Mouse (Mus musculus): ENCODE results near the gene Stradb. TPM values are rescaled to one million over a fixed set of nuclear protein-coding genes. Genes with fewer than 3 reads are reported as not detected.

Gene Stradb
- polyA plus RNA-seq (2012; rRNA removed), result 40.2 and 40.5 TPM in 2 replicates

DNA sequence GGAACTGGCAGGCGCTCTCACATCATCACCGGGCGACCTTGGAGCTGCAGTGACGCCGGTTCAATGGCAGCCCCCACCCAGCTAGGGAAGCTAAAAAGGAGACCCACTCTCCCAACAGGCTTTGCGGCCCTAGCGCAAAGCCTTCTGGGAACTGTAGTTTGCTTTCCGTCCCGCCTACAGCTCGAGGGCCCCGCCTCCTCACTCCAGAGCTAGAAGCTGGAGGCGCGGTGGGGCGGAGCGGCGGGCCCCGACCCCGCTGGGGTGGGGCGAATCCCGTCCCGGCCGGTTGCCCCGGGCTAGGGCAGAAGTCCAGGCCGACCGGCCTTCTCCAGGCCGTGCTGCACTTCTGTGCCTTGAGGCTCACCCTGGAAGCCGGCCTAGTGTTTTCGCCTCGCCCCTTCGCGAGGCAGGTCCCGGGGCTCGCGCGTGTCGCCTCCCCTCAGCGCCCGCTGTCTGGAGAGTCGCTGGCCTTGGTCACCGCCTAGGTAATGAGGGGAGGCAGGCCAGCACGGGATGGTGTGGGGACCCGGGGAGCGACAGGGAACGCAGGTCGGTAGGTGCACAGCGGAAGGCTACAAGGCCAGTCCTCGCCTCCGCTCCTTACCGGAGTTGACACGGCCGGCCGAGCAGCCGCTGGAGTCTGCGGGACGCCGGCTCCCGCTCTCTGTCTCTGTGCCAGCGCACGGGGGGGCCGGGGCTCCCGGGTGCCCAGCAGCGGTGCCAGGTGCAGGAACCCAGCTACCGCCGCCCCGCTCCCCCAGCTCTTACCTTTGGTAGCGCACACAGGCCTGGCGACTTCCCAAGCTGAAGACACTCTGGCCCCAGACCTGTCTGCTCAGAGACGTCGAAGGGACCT lies at the start of gene Stradb, which contains the start of gene Trak2:
Stradb (plus strand) TSS at position 157 of the 856 bp plus-strand sequence.
Trak2 (minus strand) TSS at position 65 of the 856 bp plus-strand sequence.
- peaks cover 7% of the 10 kb centered on the region for H3K4me1 ChIP-seq (ENCODE audit: control insufficient read depth, insufficient read depth, low read length)
- H3K4me3 ChIP-seq (ENCODE audit: insufficient read depth, low read length), result peak within 1 kb of the TSS; percentile 99
- TF ChIP-seq POLR2A (IDR thresholded peaks at IDR 0.05; ENCODE audit: extremely low read depth, insufficient read depth, low read length), result peak; percentile 85
- no peak for TF ChIP-seq CTCF (IDR thresholded peaks at IDR 0.05; ENCODE audit: extremely low read depth, insufficient read depth, low read length)

DNA sequence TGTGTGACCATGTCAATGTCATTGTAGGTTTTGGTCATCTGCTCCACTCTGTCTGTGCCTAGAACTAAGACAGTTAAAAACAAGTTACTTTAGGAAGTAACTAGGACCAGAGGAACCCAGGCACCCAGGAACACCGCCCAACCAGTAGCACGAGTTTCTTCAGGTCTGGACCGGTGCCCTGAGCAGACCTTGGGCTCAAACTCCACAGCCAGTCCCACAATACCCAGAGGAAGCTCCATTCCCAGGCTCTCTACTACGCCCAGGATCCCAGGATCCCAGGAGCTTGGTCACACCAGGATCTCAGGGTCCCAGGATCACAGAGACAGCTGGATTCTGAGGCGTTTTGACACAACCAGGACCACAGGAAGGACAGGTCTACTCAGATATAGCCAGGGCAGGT lies 46.7 kb upstream of the Stradb start:
- Histone ChIP-seq H3K4me1 (ENCODE audit: control insufficient read depth, insufficient read depth, low read length) (no peaks in the 10 kb centered on the region), H3K27ac (ENCODE audit: insufficient read depth, low read length) (no peak overlapping the region), H3K4me3 (ENCODE audit: insufficient read depth, low read length) (no peak overlapping the region)
- TF ChIP-seq CTCF (IDR thresholded peaks at IDR 0.05; ENCODE audit: extremely low read depth, insufficient read depth, low read length) (no peak), POLR2A (IDR thresholded peaks at IDR 0.05; ENCODE audit: extremely low read depth, insufficient read depth, low read length) (no peak)

More for the DNA sequence above, at the start of gene Stradb, which contains the start of gene Trak2:
- H3K27ac ChIP-seq (ENCODE audit: insufficient read depth, low read length), result peak within 1 kb of the TSS; percentile 85

DNA sequence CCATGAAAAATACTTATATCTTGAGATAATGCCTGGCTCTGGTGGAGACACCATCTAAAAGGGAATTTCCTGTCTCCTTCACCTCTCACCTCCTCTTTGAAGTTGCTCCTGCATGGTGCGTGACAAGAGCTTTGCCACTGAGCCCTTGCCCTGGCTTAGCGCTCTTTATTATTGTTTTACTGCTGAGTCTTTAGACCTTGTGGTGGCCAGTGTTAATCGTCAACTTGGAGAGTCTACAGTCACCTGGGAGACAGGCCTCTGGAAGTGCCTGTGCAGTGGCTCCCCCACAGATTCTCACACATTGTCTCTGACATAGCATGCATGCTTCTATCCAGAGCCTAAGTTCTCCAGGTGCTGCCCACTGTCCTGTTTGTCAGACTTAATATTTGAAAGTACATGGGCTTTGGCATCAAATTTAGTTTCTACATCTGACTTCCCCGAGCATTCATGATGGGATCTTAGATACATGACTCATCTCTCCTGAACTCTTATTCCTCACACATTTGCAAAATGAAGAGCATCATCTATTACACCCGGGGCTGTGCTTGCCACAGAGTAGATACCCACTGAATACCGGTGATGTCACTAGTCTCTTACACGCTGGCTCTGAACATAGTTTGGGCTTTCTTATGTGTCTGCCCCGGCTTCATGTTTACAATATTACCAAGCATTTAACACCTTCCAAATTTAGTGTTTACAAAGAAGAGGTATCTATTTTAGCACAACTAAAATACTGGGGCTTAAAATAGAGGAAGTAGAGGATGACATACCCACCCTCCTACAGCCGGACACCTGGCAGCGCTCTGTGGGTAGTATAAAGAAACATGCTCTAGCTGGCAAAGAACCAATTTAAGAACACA lies 36.3 kb upstream of the Stradb start:
- H3K4me1 ChIP-seq (ENCODE audit: control insufficient read depth, insufficient read depth, low read length), result peaks cover 3% of the 10 kb centered on the region; the same call in 1 of the 2 replicates
- H3K27ac ChIP-seq (ENCODE audit: insufficient read depth, low read length), result no peak overlapping the region
- H3K4me3 ChIP-seq (ENCODE audit: insufficient read depth, low read length), result no peak overlapping the region
- no peak for TF ChIP-seq CTCF (IDR thresholded peaks at IDR 0.05; ENCODE audit: extremely low read depth, insufficient read depth, low read length)
- TF ChIP-seq POLR2A (IDR thresholded peaks at IDR 0.05; ENCODE audit: extremely low read depth, insufficient read depth, low read length), result no peak

GRCm38 (mm10) chr1:58937606-58938099 lies 35.7 kb upstream of the Stradb start:
- no peak for TF ChIP-seq CTCF (IDR thresholded peaks at IDR 0.05; ENCODE audit: extremely low read depth, insufficient read depth, low read length)
- no peak for TF ChIP-seq POLR2A (IDR thresholded peaks at IDR 0.05; ENCODE audit: extremely low read depth, insufficient read depth, low read length)
- Histone ChIP-seq H3K4me3 (ENCODE audit: insufficient read depth, low read length) (no peak overlapping the region), H3K4me1 (ENCODE audit: control insufficient read depth, insufficient read depth, low read length) (peaks cover 3% of the 10 kb centered on the region; the same call in 1 of the 2 replicates), H3K27ac (ENCODE audit: insufficient read depth, low read length) (no peak overlapping the region)

DNA sequence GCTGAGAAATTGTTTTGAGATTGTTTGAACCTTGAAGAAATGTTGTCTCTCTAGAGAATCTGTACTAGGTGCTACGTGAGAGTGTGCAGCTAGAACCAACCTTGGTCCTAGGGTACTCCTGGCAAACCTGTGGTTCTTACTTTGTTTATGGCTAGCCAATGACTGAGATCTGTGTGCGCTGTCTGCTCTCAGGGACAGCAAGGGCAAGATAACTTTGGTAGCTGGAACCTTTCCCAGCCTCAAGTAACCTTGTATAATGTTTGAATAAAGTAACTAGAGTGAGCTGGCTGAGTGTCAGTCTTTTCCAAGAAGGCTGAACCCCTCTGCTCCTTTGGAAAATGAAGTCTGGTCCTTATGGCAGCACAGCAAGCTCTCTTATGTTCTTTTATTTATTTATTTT lies 27.8 kb upstream of the Stradb start:
- Histone ChIP-seq H3K4me1 (ENCODE audit: control insufficient read depth, insufficient read depth, low read length) (no peaks in the 10 kb centered on the region; the same call in 1 of the 2 replicates), H3K4me3 (ENCODE audit: insufficient read depth, low read length) (no peak overlapping the region), H3K27ac (ENCODE audit: insufficient read depth, low read length) (no peak overlapping the region)
- TF ChIP-seq POLR2A (IDR thresholded peaks at IDR 0.05; ENCODE audit: extremely low read depth, insufficient read depth, low read length) (no peak), CTCF (IDR thresholded peaks at IDR 0.05; ENCODE audit: extremely low read depth, insufficient read depth, low read length) (no peak)

- Histone ChIP-seq H3K4me3 (ENCODE audit: insufficient read depth, low read length) (no peak overlapping the region), H3K27ac (ENCODE audit: insufficient read depth, low read length) (no peak overlapping the region), H3K4me1 (ENCODE audit: control insufficient read depth, insufficient read depth, low read length) (no peaks in the 10 kb centered on the region; the same call in 1 of the 2 replicates)
- TF ChIP-seq CTCF (IDR thresholded peaks at IDR 0.05; ENCODE audit: extremely low read depth, insufficient read depth, low read length), result no peak
- TF ChIP-seq POLR2A (IDR thresholded peaks at IDR 0.05; ENCODE audit: extremely low read depth, insufficient read depth, low read length), result no peak
Measured at GRCm38 (mm10) chr1:58945960-58946670, 27.2 kb upstream of the Stradb start.

DNA sequence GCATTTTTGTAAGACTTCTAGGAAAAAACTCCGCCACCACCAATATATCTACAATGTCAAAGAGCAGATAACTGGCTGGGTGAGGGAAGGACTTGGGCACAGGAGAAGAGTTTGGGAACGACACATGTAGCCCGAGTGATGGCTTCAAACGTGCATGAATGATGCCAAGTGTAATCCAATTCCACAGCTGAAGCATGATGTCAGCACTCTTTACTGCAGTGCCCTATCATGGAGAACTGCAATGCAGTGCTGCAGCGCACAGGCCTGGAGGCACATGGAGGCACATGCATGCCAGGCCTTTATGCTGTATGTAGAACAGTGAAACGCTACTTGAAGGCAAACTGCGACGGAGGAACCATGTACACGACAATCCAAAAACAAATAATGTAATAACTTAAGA lies 26.6 kb upstream of the Stradb start:
- H3K27ac ChIP-seq (ENCODE audit: insufficient read depth, low read length), result no peak overlapping the region
- no peaks in the 10 kb centered on the region; the same call in 1 of the 2 replicates for H3K4me1 ChIP-seq (ENCODE audit: control insufficient read depth, insufficient read depth, low read length)
- TF ChIP-seq POLR2A (IDR thresholded peaks at IDR 0.05; ENCODE audit: extremely low read depth, insufficient read depth, low read length) (no peak), CTCF (IDR thresholded peaks at IDR 0.05; ENCODE audit: extremely low read depth, insufficient read depth, low read length) (no peak)
- H3K4me3 ChIP-seq (ENCODE audit: insufficient read depth, low read length), result no peak overlapping the region

- no peak for TF ChIP-seq POLR2A (IDR thresholded peaks at IDR 0.05; ENCODE audit: extremely low read depth, insufficient read depth, low read length)
- TF ChIP-seq CTCF (IDR thresholded peaks at IDR 0.05; ENCODE audit: extremely low read depth, insufficient read depth, low read length), result no peak
Measured at GRCm38 (mm10) chr1:58949561-58950106, 23.7 kb upstream of the Stradb start.

More at GRCm38 (mm10) chr1:58949561-58950106, 23.7 kb upstream of the Stradb start:
- Histone ChIP-seq H3K4me1 (ENCODE audit: control insufficient read depth, insufficient read depth, low read length) (peaks cover 1% of the 10 kb centered on the region; the same call in 1 of the 2 replicates), H3K27ac (ENCODE audit: insufficient read depth, low read length) (no peak overlapping the region), H3K4me3 (ENCODE audit: insufficient read depth, low read length) (no peak overlapping the region)
